Mouse (Mus musculus): Measurements from ENCODE around the gene Slc34a1. TPM values are rescaled to one million over a fixed set of nuclear protein-coding genes. Genes with fewer than 3 reads are reported as not detected.
A peak's percentile ranks its signal among the peaks of the same experiment; 100 is the strongest.

Gene Slc34a1
- polyA plus RNA-seq, 1 experiment from 2014 or later: 0.22 TPM

DNA sequence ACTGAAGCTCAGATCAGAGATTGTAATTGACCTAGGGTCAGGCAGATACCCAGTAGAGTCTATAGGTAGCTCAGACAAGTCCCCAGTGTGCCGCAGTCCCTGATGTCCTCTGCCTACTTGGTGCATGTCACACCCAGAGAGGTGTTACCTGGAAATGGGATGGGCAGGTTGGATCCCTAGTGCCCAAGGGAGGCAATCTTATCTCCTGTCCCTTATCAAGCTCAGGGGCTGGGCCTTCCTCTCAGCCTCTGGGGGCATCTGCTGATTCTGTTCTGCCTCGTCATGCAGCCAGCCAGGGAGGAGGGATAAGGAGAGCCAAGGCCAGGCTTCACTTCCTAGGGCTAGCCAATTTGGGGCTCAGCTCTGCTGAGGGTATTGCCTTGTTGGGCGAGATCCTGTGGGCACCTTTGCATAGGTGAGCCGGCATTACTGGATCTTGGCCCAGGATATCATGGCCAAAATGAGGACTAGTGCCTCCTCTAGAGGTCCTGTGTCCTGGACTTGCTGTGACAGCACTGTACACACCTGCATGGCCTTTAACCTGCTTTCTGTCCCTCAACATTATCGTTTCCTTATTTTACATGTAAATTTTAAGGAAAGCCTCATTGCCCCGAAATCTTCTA, 48.6 kb downstream of the Slc34a1 start:
- Histone ChIP-seq H3K9ac (peak overlapping the region; percentile 96), H3K27ac (no peak overlapping the region), H3K4me3 (peak overlapping the region; percentile 84), H3K9me3 (no peaks in the 10 kb centered on the region), H3K36me3 (peaks cover 24% of the 10 kb centered on the region), H3K4me1 (peaks cover 29% of the 10 kb centered on the region), H3K27me3 (replicated peaks) (no peaks in the 10 kb centered on the region), H3K4me2 (replicated peaks) (peak overlapping the region; percentile 81)
- ATAC-seq (ENCODE audit: low FRiP score, low read depth): no peak
- WGBS: 86% methylated on average over 6 of the region's 6 CpGs

DNA sequence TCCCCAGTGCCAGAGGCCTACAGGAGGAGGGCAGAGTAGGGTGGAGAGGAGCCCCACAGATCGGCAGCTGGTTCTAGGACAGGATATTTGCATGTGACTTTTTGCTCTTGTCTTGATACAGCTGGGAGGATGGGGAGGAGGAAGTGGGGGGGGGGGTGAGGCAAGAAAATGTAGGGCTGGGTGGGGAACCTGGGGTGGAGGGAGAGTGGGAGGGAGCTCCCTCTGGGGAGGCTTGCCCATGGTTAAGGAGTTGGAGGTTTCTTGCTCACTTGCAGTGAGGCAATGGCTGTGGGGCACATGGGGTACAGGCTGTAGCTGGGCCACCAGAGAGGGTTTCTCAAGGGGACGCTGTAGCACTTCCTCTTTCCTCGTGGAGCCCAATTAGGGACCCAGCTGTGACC, 49.6 kb downstream of the Slc34a1 start:
- Histone ChIP-seq H3K27me3 (replicated peaks) (no peaks in the 10 kb centered on the region), H3K9me3 (no peaks in the 10 kb centered on the region), H3K4me1 (peaks cover 29% of the 10 kb centered on the region), H3K36me3 (peaks cover 34% of the 10 kb centered on the region), H3K4me2 (replicated peaks) (no peak overlapping the region), H3K27ac (no peak overlapping the region), H3K9ac (no peak overlapping the region), H3K4me3 (no peak overlapping the region)
- WGBS: 54% methylated on average over 3 of the region's 3 CpGs
- no peak for ATAC-seq (ENCODE audit: low FRiP score, low read depth)

DNA sequence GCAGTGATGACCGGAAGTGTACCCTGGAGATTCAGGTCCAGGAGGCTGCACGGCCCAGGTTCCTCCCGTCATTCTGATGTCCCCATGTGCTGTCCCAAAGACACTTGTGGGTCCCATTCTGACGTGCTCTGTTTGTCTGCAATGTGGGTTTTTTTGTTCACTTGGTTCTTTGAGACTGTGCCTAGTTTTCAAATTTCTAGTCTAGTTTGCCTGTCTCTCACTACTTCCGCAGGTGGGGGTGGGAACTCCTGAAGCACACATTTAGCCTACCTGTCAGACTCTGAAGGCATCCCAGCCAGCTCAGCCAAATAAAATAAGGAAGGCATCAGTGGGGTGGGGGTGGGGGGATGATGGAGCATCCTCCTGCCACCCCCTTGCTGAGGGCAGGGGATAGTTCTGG, 50.1 kb downstream of the Slc34a1 start:
- ATAC-seq (ENCODE audit: low FRiP score, low read depth): no peak
- Histone ChIP-seq H3K9ac (no peak overlapping the region), H3K4me3 (no peak overlapping the region), H3K4me2 (replicated peaks) (no peak overlapping the region), H3K9me3 (no peaks in the 10 kb centered on the region), H3K27me3 (replicated peaks) (no peaks in the 10 kb centered on the region), H3K36me3 (peaks cover 40% of the 10 kb centered on the region), H3K4me1 (peaks cover 29% of the 10 kb centered on the region), H3K27ac (no peak overlapping the region)
- 94% methylated on average over 5 of the region's 5 CpGs for WGBS

DNA sequence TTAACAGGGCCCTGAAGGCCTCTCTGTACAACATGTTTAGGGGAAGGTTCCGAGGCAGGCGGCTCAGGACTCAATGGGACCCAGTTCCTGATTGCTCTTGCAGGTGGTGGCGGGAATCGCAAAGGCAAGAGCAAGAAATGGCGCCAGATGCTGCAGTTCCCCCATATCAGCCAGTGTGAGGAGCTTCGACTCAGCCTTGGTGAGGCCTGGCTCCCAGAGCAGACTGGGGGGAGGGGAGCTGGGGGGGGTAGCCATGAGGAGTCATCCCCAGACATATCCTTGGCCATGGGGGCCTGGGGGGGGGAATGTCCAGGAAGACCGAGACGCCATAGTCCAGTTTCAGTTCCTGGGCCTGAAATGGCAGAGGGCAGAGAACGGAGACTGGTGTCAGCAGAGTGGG, 51.2 kb downstream of the Slc34a1 start:
- Histone ChIP-seq H3K9me3 (no peaks in the 10 kb centered on the region), H3K27me3 (replicated peaks) (no peaks in the 10 kb centered on the region), H3K4me1 (peaks cover 23% of the 10 kb centered on the region), H3K36me3 (peaks cover 48% of the 10 kb centered on the region), H3K27ac (no peak overlapping the region), H3K4me3 (no peak overlapping the region), H3K9ac (no peak overlapping the region), H3K4me2 (replicated peaks) (no peak overlapping the region)
- WGBS: 87% methylated on average over 9 of the region's 9 CpGs
- ATAC-seq (ENCODE audit: low FRiP score, low read depth): no peak

DNA sequence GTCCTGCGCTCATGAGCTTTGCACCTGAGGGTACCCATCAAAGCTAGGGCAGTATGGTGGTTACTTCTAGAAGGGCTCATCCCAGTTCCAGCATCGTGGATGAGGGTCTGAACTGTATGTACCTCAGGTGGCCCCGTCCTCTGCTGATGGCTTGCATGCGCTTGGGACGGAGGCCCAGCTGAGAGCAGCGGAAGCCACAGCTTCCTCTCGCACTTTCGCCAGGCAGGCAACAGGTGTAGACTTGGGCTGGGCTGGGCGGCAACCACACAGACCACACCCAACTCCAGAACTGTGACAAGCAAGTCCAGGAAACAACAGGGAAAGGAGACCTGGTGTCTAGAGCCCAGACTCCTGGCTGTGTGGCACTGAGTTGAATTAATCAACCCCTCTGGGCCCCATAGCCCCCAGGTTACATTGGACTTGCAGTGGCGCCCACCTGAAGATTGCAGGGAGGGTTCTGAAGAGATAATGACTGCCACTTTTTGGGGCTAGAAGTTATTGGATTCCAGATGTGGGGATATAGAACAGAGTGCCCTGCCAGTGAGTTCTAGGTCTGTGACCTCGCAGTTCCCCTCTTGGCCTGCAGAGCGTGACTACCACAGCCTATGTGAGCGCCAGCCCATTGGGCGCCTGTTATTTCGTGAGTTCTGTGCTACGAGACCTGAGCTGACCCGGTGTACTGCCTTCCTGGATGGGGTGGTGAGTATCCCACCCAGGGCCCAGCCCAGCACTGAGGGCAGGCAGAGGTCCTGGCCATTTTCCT, 51.9 kb downstream of the Slc34a1 start:
- Histone ChIP-seq H3K4me3 (no peak overlapping the region), H3K9ac (no peak overlapping the region), H3K27ac (no peak overlapping the region), H3K27me3 (replicated peaks) (no peaks in the 10 kb centered on the region), H3K9me3 (no peaks in the 10 kb centered on the region), H3K4me2 (replicated peaks) (no peak overlapping the region), H3K4me1 (peaks cover 23% of the 10 kb centered on the region), H3K36me3 (peaks cover 55% of the 10 kb centered on the region)
- 93% methylated on average over 17 of the region's 17 CpGs for WGBS
- no peak for ATAC-seq (ENCODE audit: low FRiP score, low read depth)

DNA sequence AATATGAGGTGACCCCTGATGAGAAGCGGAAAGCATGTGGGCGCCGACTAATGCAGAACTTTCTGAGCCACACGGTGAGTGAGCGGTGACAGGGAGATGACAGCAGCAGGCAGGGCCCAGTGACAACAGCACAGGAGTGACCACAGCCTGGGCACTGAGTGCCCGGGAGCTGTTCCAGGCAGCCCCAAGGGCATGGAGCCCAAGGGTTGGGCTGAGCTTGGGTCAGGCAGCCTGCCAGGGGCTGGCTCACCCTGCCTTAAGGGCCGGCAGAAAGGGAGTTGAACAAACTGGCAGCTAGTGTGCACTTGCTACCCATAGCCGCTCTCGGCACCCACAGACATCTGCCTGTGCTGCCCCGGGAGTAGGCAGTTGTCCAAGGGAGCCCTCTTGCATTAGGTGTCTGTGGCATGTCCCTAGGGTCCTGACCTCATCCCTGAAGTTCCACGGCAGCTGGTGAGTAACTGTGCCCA, 52.6 kb downstream of the Slc34a1 start:
- Histone ChIP-seq H3K36me3 (peaks cover 61% of the 10 kb centered on the region), H3K4me2 (replicated peaks) (no peak overlapping the region), H3K27me3 (replicated peaks) (no peaks in the 10 kb centered on the region), H3K4me1 (peaks cover 23% of the 10 kb centered on the region), H3K4me3 (no peak overlapping the region), H3K9ac (no peak overlapping the region), H3K9me3 (no peaks in the 10 kb centered on the region), H3K27ac (no peak overlapping the region)
- no peak for ATAC-seq (ENCODE audit: low FRiP score, low read depth)
- WGBS: 95% methylated on average over 11 of the region's 11 CpGs

DNA sequence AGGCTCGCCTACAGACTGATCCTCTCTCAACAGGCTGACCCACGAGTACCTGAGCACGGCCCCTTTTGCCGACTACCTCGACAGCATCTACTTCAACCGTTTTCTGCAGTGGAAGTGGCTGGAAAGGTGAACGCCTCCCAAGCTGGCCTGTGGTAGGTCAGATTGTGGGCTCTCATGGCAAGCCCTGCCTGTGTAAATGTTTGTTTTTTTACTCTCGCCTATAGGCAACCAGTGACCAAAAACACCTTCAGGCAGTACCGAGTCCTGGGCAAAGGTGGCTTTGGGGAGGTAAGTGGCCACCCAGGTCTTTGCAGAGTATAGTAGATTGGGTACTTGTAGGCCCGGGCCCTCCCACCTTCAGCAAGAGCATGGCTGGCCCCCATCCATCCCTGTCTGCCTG, 53.3 kb downstream of the Slc34a1 start:
- Histone ChIP-seq H3K4me2 (replicated peaks) (no peak overlapping the region), H3K9ac (no peak overlapping the region), H3K4me1 (peaks cover 16% of the 10 kb centered on the region), H3K4me3 (no peak overlapping the region), H3K27ac (no peak overlapping the region), H3K36me3 (peaks cover 67% of the 10 kb centered on the region), H3K27me3 (replicated peaks) (no peaks in the 10 kb centered on the region), H3K9me3 (no peaks in the 10 kb centered on the region)
- 93% methylated on average over 10 of the region's 10 CpGs for WGBS
- ATAC-seq (ENCODE audit: low FRiP score, low read depth): no peak

DNA sequence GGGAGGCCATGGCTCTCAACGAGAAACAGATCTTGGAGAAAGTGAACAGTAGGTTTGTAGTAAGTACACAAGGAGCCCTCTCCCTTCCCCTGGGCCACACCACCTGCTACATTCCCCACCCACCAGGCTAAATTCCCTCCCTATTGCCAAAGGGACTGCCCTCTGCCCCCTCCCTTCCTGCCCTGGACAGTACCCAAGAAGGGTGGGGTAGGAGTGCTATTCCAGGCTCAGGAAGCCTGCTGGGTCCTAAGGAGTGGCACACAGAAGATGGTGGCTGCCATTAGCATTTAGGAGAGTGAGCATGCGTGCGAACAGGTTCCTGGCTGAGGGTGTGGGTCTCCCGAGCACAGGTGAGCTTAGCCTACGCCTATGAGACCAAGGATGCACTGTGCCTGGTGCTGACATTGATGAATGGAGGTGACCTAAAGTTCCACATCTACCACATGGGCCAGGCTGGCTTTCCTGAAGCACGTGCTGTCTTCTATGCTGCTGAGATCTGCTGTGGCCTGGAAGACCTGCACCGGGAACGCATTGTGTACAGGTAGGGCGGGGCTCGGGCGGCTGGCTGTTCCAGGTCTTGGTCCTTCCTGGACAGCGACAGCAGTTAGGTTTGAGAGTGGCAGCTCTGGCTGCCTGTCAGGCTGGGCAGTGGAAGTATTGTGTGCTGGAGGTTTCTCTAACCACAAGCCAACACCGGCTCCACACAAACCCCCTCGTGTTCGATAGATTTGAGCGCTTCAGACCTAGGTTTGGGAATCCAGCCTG, 54.0 kb downstream of the Slc34a1 start:
- H3K9ac ChIP-seq: no peak overlapping the region
- no peak for ATAC-seq (ENCODE audit: low FRiP score, low read depth)
- WGBS: 96% methylated on average over 16 of the region's 16 CpGs

DNA sequence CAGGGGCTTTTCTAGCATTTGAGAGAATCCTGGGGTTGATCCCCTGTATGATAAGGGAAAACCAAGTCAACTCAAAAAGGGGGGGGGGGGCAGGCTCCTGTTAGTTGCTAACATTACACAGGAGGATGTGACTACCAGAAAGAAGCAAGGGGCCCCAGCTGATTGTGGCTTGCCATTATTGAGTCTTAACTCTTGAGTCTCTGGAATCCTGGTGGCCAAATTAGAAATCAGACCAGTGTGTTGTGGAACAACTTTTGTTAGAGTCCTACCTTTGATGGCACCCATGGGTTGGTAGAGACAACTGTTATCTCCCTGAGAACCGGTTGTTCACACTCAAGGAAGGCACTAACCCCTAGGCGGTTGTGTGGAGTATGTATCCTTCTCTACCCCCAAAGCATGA, 65.0 kb downstream of the Slc34a1 start:
- H3K27ac ChIP-seq: no peak overlapping the region
- H3K4me3 ChIP-seq: no peak overlapping the region

More for the DNA sequence above, 54.0 kb downstream of the Slc34a1 start:
- H3K9me3 ChIP-seq: no peaks in the 10 kb centered on the region
- H3K36me3 ChIP-seq: peaks cover 72% of the 10 kb centered on the region
- H3K27me3 ChIP-seq (replicated peaks): no peaks in the 10 kb centered on the region
- peaks cover 9% of the 10 kb centered on the region for H3K4me1 ChIP-seq
- H3K27ac ChIP-seq: no peak overlapping the region
- H3K4me3 ChIP-seq: no peak overlapping the region
- no peak overlapping the region for H3K4me2 ChIP-seq (replicated peaks)

DNA sequence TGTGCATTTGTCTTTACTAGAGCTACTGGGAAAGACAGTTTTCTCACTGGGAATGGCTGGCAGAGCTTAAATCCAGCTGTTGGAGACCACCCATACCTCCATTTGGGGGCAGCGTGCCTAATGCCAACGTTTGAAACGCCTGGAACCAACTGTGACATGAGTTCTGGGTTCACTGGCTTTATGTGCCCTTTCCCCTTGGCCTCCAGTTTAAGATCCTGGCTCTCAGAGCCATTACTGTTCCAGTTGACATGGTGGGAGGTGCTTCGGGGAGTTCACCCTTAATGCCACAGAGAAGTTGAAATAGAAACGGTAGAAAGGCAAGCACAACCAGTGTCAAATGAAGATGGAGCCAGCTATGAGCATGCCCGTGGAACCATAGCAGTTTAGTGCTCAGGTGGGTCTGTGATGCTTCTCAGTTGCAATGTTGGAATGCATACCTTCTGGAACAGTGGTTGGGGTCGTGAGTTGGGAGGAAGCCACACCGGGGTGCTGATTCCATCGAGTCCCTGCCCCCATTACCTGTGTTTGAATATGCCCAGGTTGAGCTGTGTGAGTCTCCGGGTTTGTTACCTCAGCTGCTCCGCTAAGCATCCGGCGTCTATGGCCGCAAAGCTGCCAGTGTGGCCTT, 65.5 kb downstream of the Slc34a1 start:
- H3K27ac ChIP-seq: peak overlapping the region; percentile 92; the same call in 1 of the 2 replicates
- H3K4me2 ChIP-seq (replicated peaks): peak overlapping the region; percentile 80
- H3K27me3 ChIP-seq (replicated peaks): no peaks in the 10 kb centered on the region
- peak overlapping the region; percentile 66 for H3K4me3 ChIP-seq
- H3K36me3 ChIP-seq: peaks cover 37% of the 10 kb centered on the region
- no peaks in the 10 kb centered on the region for H3K9me3 ChIP-seq
- WGBS: 8% methylated on average over 14 of the region's 14 CpGs
- H3K4me1 ChIP-seq: peaks cover 30% of the 10 kb centered on the region
- ATAC-seq (ENCODE audit: low FRiP score, low read depth): peak; percentile 6; the same call in 1 of the 2 replicates
- peak overlapping the region; percentile 80 for H3K9ac ChIP-seq

More for the DNA sequence above, 65.0 kb downstream of the Slc34a1 start:
- no peak for ATAC-seq (ENCODE audit: low FRiP score, low read depth)
- peak overlapping the region; percentile 80 for H3K4me2 ChIP-seq (replicated peaks)
- peaks cover 42% of the 10 kb centered on the region for H3K36me3 ChIP-seq
- peaks cover 30% of the 10 kb centered on the region for H3K4me1 ChIP-seq
- no peaks in the 10 kb centered on the region for H3K27me3 ChIP-seq (replicated peaks)
- H3K9me3 ChIP-seq: no peaks in the 10 kb centered on the region
- 47% methylated on average over 2 of the region's 2 CpGs for WGBS
- no peak overlapping the region for H3K9ac ChIP-seq

DNA sequence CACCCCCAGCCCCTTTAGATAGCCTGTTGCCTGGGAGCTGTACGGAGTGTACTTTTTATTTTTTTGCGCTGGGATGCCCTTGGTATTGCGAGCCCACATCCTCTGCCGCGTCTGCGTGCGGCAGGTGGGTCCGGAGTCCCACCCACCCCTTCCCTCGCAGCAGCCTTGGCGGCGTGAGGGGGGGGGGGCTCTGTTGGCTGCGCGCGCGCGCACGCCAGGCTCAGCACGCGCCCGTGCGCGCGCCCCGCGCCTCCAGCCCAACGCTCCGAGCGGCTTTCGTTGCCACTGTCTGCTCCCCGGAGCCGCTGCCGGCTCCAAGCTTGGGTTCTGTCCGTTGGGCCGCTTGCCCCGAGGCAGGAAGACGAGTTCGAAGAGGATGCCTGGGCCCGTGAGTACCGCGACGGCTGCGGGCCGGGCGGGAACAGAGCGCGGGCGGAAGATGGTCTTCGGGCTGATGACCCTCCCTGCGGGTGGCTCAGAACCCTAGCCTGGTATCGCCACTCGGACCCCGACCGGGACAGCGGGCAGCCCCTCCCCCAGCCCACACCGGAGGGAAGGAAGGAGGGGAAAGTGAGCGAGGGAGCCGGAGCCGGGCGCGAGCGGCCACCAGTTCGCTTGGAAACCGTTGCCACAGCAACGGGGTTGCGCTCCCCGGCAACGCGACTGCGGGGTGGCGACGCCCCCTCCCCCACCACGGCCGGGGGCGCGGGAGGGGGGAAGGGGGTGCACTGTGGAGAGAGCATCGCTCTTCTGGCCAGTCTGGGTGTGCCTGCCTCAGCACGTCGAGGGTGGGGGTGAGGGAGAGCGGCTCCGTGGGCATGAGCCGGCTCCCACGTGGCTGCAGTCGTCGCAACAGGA, 66.3 kb downstream of the Slc34a1 start, which contains the start of gene Prr7:
Gene Prr7 (plus strand): TSS at position 241 of the 858 bp plus-strand sequence.
- ATAC-seq (ENCODE audit: low FRiP score, low read depth): peak; percentile 86
- Histone ChIP-seq H3K36me3 (peaks cover 30% of the 10 kb centered on the region), H3K9ac (peak within 1 kb of the TSS; percentile 80), H3K4me2 (replicated peaks) (peak within 1 kb of the TSS; percentile 80), H3K4me1 (peaks cover 34% of the 10 kb centered on the region), H3K27me3 (replicated peaks) (no peaks in the 10 kb centered on the region), H3K27ac (peak within 1 kb of the TSS; percentile 92), H3K4me3 (peak within 1 kb of the TSS; percentile 66), H3K9me3 (no peaks in the 10 kb centered on the region)
- under 1% methylated on average over 82 of the region's 84 CpGs for WGBS
